Mouse (Mus musculus): ENCODE results near the gene Dpy30. TPM values are rescaled to one million over a fixed set of nuclear protein-coding genes. Genes with fewer than 3 reads are reported as not detected.

Gene Dpy30
- polyA plus RNA-seq (2012; rRNA removed): 10.3 and 17.8 TPM in 2 replicates

DNA sequence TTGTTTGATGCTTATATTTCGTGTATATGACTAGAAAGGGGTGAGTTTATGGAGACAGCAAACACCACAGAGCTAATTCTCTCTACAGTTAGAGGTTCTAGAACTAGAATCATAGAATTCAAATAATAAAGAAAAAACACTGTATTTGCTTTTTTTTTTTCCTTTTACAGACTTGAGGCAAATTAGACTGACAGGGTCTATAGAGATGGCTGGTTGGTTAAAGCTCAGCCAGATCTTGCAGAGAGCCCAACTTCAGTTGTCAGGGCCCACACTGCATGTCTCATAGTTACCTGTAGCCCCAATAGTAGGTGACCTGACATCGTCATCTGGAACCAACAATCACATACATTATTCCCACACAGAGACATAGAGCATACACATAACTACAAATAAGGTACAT, at the start of gene Dpy30:
Gene Dpy30 (minus strand): TSS at position 101 of the 400 bp plus-strand sequence.
- Histone ChIP-seq H3K36me3 (ENCODE audit: control insufficient read depth, insufficient read depth, low read length) (no peaks in the 10 kb centered on the region), H3K4me1 (ENCODE audit: control insufficient read depth, insufficient read depth, insufficient read length, low read length) (no peaks in the 10 kb centered on the region), H3K27me3 (ENCODE audit: control insufficient read depth, insufficient read depth, low read length) (no peaks in the 10 kb centered on the region), H3K27ac (ENCODE audit: insufficient read depth, low read depth, low read length) (no peak within 1 kb of the TSS), H3K4me3 (ENCODE audit: low read depth, low read length) (no peak within 1 kb of the TSS)
- TF ChIP-seq CTCF (IDR thresholded peaks at IDR 0.05; ENCODE audit: extremely low read depth, insufficient read length, insufficient replicate concordance, low read depth, low read length): no peak
- no peak for TF ChIP-seq POLR2A (IDR thresholded peaks at IDR 0.05; ENCODE audit: low read depth, low read length)
- WGBS: 89% methylated on average over 2 of the region's 2 CpGs

DNA sequence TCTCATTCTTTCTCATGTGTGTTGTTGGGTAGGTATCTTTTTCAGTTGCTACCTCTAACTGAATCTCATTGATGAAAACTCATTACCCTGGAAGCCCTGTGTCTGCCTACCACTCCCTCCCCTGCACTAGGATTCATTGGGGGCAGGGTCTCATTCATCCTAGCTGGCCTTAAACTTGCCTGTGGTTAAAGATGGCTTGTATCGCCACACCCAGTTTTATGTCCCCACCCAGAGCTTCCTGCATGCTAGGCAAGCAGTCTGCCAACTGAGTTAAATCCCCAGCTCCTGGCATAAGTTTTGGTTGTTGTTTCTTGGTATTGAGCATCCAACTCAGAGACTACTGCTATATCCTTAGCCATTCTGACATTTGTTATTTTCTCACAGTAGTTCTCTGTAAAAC, 39.8 kb upstream of the Dpy30 start:
- 61% methylated on average over 1 of the region's 1 CpGs for WGBS
- no peak for TF ChIP-seq CTCF (IDR thresholded peaks at IDR 0.05; ENCODE audit: extremely low read depth, insufficient read length, insufficient replicate concordance, low read depth, low read length)
- TF ChIP-seq POLR2A (IDR thresholded peaks at IDR 0.05; ENCODE audit: low read depth, low read length): no peak
- Histone ChIP-seq H3K36me3 (ENCODE audit: control insufficient read depth, insufficient read depth, low read length) (peaks cover 25% of the 10 kb centered on the region), H3K4me1 (ENCODE audit: control insufficient read depth, insufficient read depth, insufficient read length, low read length) (peaks cover 2% of the 10 kb centered on the region; the same call in 1 of the 2 replicates), H3K27me3 (ENCODE audit: control insufficient read depth, insufficient read depth, low read length) (no peaks in the 10 kb centered on the region), H3K4me3 (ENCODE audit: low read depth, low read length) (no peak overlapping the region), H3K27ac (ENCODE audit: insufficient read depth, low read depth, low read length) (no peak overlapping the region)

DNA sequence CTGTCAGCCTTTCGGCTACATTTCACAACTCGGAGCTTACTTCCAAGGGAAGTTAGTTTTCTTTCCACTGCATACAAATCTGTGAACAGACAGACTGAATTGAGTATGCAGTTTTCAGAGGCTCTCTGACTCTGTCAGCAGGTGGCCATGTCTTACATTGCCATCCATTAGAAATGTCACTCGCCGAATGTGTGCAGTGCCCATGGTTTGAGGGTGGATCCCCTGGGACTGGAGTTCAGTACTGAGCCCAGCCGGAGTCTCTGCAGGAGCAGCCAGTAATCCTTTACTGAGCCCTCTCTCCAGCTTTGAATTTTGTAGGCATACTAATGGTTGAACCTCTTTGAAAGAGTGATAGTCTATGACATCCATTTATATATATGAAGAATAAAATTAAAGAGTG, 17.4 kb upstream of the Dpy30 start:
- no peaks in the 10 kb centered on the region for H3K36me3 ChIP-seq (ENCODE audit: control insufficient read depth, insufficient read depth, low read length)
- H3K27ac ChIP-seq (ENCODE audit: insufficient read depth, low read depth, low read length): no peak overlapping the region
- H3K4me3 ChIP-seq (ENCODE audit: low read depth, low read length): no peak overlapping the region
- peaks cover 6% of the 10 kb centered on the region; the same call in 1 of the 2 replicates for H3K4me1 ChIP-seq (ENCODE audit: control insufficient read depth, insufficient read depth, insufficient read length, low read length)
- TF ChIP-seq CTCF (IDR thresholded peaks at IDR 0.05; ENCODE audit: extremely low read depth, insufficient read length, insufficient replicate concordance, low read depth, low read length) (no peak), POLR2A (IDR thresholded peaks at IDR 0.05; ENCODE audit: low read depth, low read length) (no peak)
- H3K27me3 ChIP-seq (ENCODE audit: control insufficient read depth, insufficient read depth, low read length): no peaks in the 10 kb centered on the region
- WGBS: 70% methylated on average over 5 of the region's 5 CpGs

DNA sequence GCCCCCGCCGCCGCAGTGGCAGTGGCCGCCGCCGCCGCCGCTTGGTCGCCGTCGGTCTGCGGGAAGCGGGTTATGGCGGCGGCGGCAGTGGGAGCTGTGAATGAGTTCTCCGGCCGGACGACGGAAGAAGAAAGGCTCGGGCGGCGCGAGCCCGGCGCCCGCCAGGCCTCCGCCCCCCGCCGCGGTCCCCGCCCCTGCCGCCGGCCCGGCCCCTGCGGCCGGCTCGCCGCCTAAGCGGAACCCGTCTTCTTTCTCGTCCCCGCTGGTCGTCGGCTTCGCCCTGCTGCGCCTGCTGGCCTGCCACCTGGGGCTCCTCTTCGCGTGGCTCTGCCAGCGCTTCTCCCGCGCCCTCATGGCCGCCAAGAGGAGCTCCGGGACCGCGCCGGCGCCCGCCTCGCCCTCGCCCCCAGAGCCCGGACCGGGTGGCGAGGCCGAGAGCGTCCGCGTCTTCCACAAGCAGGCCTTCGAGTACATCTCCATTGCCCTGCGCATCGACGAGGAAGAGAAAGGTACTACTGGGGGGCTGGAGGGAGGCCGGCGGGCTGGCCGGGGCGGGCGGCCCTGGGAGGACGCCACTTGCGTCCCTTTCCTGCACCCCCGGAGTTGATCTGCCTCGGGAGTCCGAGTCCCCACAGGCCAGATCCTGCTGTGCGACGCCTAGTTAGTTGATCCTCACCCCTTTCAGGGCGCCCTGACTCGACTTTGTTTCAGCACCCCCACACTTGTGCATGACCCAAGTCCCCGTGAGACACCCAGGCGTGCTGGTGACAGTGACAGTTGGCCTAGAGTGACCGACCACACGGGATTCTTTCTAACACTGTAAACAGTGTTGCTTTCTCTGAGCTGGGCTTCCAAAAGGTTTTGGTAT, 15.4 kb upstream of the Dpy30 start, which contains the start of gene Spast:
Gene Spast (plus strand): TSS at position 51 of the 868 bp plus-strand sequence.
- H3K4me1 ChIP-seq (ENCODE audit: control insufficient read depth, insufficient read depth, insufficient read length, low read length): peaks cover 6% of the 10 kb centered on the region; the same call in 1 of the 2 replicates
- H3K27ac ChIP-seq (ENCODE audit: insufficient read depth, low read depth, low read length): peak within 1 kb of the TSS; percentile 80
- H3K4me3 ChIP-seq (ENCODE audit: low read depth, low read length): peak within 1 kb of the TSS; percentile 91
- TF ChIP-seq CTCF (IDR thresholded peaks at IDR 0.05; ENCODE audit: extremely low read depth, insufficient read length, insufficient replicate concordance, low read depth, low read length): no peak
- peak; percentile 68; the same call in 1 of the 2 replicates for TF ChIP-seq POLR2A (IDR thresholded peaks at IDR 0.05; ENCODE audit: low read depth, low read length)
- H3K36me3 ChIP-seq (ENCODE audit: control insufficient read depth, insufficient read depth, low read length): no peaks in the 10 kb centered on the region
- H3K27me3 ChIP-seq (ENCODE audit: control insufficient read depth, insufficient read depth, low read length): no peaks in the 10 kb centered on the region
- under 1% methylated on average over 74 of the region's 90 CpGs for WGBS

DNA sequence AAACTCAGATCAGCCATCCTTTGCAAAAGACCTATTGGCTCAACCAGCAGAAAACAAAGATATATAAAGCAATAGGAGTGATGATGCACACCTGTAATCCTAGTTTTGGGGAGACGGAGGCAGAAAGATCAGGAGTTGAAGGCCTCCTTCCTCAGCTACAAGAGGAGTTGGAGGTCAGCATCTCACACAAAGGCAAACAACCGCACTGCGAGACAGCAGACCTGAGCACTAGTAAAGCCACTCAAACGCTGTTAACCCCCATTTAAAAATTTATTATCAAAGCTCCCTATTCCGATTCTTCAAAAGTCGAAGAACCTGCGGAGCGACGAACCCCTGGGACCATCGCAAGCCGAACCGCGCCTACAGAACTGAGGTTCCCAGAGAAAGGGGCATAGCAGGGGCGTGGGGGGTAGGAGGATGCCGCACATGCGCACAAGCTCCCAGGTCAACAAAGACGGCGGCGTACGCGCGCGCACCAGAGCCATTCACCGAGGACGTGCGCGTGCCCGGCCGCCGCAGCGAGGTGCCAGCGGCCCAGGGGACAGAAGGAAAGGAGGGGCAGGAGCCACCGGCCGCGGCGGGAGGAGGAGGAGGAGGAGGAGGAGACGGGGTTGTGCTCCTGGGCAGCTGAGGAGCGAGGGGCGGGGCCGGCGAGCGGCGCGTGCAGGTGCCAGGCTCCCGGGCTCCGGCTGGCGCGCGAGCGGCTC, 14.6 kb upstream of the Dpy30 start:
- Histone ChIP-seq H3K4me3 (ENCODE audit: low read depth, low read length) (peak overlapping the region; percentile 91), H3K27ac (ENCODE audit: insufficient read depth, low read depth, low read length) (peak overlapping the region; percentile 44; the same call in 1 of the 2 replicates), H3K4me1 (ENCODE audit: control insufficient read depth, insufficient read depth, insufficient read length, low read length) (peaks cover 6% of the 10 kb centered on the region; the same call in 1 of the 2 replicates), H3K36me3 (ENCODE audit: control insufficient read depth, insufficient read depth, low read length) (no peaks in the 10 kb centered on the region), H3K27me3 (ENCODE audit: control insufficient read depth, insufficient read depth, low read length) (no peaks in the 10 kb centered on the region)
- WGBS: under 1% methylated on average over 44 of the region's 50 CpGs
- TF ChIP-seq CTCF (IDR thresholded peaks at IDR 0.05; ENCODE audit: extremely low read depth, insufficient read length, insufficient replicate concordance, low read depth, low read length) (0 out of 2 replicates have a peak, but pooled peaks have one; percentile 10), POLR2A (IDR thresholded peaks at IDR 0.05; ENCODE audit: low read depth, low read length) (peak; percentile 61)

DNA sequence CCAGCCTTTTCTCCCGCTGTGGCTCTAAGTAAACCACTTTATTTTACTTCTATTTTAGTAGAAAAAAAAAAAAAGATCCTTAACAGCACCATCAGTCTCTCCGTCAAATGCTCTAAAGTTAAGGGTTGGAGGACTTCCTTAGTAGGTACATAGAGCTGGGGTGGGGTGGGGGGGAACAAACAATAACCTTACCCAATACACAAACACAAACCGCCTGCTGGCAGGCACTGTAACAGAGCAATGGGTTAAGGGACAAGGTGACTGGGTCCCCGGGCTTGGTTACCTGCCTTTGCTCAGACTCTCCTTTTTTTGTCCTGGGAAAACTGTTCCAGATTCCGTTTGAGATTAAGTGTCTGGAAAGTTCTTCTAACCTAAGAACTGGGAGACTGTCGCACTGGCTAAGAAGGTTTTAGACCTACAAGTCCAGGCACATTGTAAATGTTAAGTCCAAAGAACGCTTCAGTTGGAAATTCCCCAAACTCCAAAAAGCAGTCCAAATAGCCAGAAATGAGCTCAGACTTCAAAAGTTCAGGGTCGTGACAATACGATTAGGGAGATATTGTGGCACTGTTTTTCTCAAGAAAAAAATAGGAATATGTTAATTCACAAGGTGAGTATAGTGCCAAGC, 7.4 kb upstream of the Dpy30 start:
- no peak overlapping the region for H3K4me3 ChIP-seq (ENCODE audit: low read depth, low read length)
- no peak overlapping the region for H3K27ac ChIP-seq (ENCODE audit: insufficient read depth, low read depth, low read length)
- H3K36me3 ChIP-seq (ENCODE audit: control insufficient read depth, insufficient read depth, low read length): no peaks in the 10 kb centered on the region
- no peaks in the 10 kb centered on the region for H3K27me3 ChIP-seq (ENCODE audit: control insufficient read depth, insufficient read depth, low read length)
- no peak for TF ChIP-seq POLR2A (IDR thresholded peaks at IDR 0.05; ENCODE audit: low read depth, low read length)
- no peak for TF ChIP-seq CTCF (IDR thresholded peaks at IDR 0.05; ENCODE audit: extremely low read depth, insufficient read length, insufficient replicate concordance, low read depth, low read length)
- 66% methylated on average over 9 of the region's 9 CpGs for WGBS
- H3K4me1 ChIP-seq (ENCODE audit: control insufficient read depth, insufficient read depth, insufficient read length, low read length): no peaks in the 10 kb centered on the region

Measured in small intestine, adult 2 months (tissue).